Mouse (Mus musculus): ENCODE data around the gene Hfm1.

Hfm1 gene

GRCm38 (mm10) chr5:106925488-106926368, at the start of gene Hfm1:
Hfm1 (minus strand) TSS chr5:106926321.
- DNase-seq (ENCODE audit: low spot score in 2 of 2) = peak; percentile 68 to 72

- DNase-seq (ENCODE audit: low spot score in 2 of 2) = no peak
Measured at GRCm38 (mm10) chr5:106973883-106974282, 47.8 kb upstream of the Hfm1 start.

- no peak for DNase-seq (ENCODE audit: low spot score in 2 of 2)
Measured at GRCm38 (mm10) chr5:106967578-106967977, 41.5 kb upstream of the Hfm1 start.

GRCm38 (mm10) chr5:106966443-106966842, 40.3 kb upstream of the Hfm1 start:
- DNase-seq (ENCODE audit: low spot score in 2 of 2) = no peak

GRCm38 (mm10) chr5:106964513-106965014, 38.4 kb upstream of the Hfm1 start:
- DNase-seq (ENCODE audit: low spot score in 2 of 2) = no peak

- DNase-seq (ENCODE audit: low spot score in 2 of 2) = peak; percentile 92 to 95
Measured at GRCm38 (mm10) chr5:106963584-106964512, 37.7 kb upstream of the Hfm1 start, which contains the start of gene Cdc7. Cdc7 (plus strand) TSS chr5:106964322.

- no peak for DNase-seq (ENCODE audit: low spot score in 2 of 2)
Measured at GRCm38 (mm10) chr5:106960451-106960850, 34.3 kb upstream of the Hfm1 start.

GRCm38 (mm10) chr5:106959031-106959430, 32.9 kb upstream of the Hfm1 start:
- no peak for DNase-seq (ENCODE audit: low spot score in 2 of 2)

- DNase-seq (ENCODE audit: low spot score in 2 of 2) = no peak
Measured at GRCm38 (mm10) chr5:106956467-106956866, 30.3 kb upstream of the Hfm1 start.

GRCm38 (mm10) chr5:106948683-106949082, 22.6 kb upstream of the Hfm1 start:
- no peak for DNase-seq (ENCODE audit: low spot score in 2 of 2)

- no peak for DNase-seq (ENCODE audit: low spot score in 2 of 2)
Measured at GRCm38 (mm10) chr5:106946342-106946741, 20.2 kb upstream of the Hfm1 start.

GRCm38 (mm10) chr5:106927996-106928395, 1.9 kb upstream of the Hfm1 start:
- DNase-seq (ENCODE audit: low spot score in 2 of 2) = no peak

- DNase-seq (ENCODE audit: low spot score in 2 of 2) = peak; percentile 9
Measured at GRCm38 (mm10) chr5:106926369-106926686, 207 bp upstream of the Hfm1 start.

- no peak for DNase-seq (ENCODE audit: low spot score in 2 of 2)
Measured at GRCm38 (mm10) chr5:106919315-106919714, 6.8 kb downstream of the Hfm1 start.

GRCm38 (mm10) chr5:106896879-106897278, 29.2 kb downstream of the Hfm1 start:
- DNase-seq (ENCODE audit: low spot score in 2 of 2) = no peak

GRCm38 (mm10) chr5:106891773-106892172, 34.3 kb downstream of the Hfm1 start:
- DNase-seq (ENCODE audit: low spot score in 2 of 2) = peak; percentile 2 to 3

GRCm38 (mm10) chr5:106887303-106888071, 38.6 kb downstream of the Hfm1 start:
- DNase-seq (ENCODE audit: low spot score in 2 of 2) = no peak

GRCm38 (mm10) chr5:106885517-106885916, 40.6 kb downstream of the Hfm1 start:
- DNase-seq (ENCODE audit: low spot score in 2 of 2) = no peak

GRCm38 (mm10) chr5:106876438-106876837, 49.7 kb downstream of the Hfm1 start:
- DNase-seq (ENCODE audit: low spot score in 2 of 2) = no peak

- peak; percentile 54 to 76 for DNase-seq (ENCODE audit: low spot score in 2 of 2)
Measured at GRCm38 (mm10) chr5:106860415-106860814, 65.7 kb downstream of the Hfm1 start.

- no peak for DNase-seq (ENCODE audit: low spot score in 2 of 2)
Measured at GRCm38 (mm10) chr5:106853284-106853683, 72.8 kb downstream of the Hfm1 start.

All from frontal cortex, postnatal 36 days (tissue).